Mouse (Mus musculus): ENCODE measurements at regions not wholly inside any gene's neighbourhood (a gene's known extent, or its start where the extent isn't known, plus 50 kb on each side); places are given as distances from the start of the nearest gene placed in this dataset.

DNA sequence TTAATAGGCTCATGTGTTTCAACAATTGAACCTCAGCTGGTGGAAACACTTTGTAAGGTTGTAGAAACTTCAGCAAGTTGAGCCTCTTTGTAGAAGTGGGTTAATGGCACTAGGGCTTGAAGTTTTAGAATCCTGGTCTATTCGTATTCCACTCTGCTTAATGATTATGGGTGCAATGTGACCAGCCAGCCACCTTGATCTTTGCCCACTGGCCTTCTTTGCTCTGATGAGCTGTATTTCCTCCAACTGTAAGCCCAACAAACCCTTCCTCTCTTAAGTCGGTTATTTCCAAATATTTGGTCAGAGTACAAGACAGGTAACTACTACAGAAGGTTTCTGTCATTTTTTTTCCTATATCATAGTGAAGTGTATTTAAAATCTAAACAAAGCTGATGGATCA is 145.4 kb upstream of the Smc2 start:
- TF ChIP-seq POLR2A (IDR thresholded peaks at IDR 0.05; ENCODE audit: insufficient read depth, low read length) (no peak), CTCF (IDR thresholded peaks at IDR 0.05; ENCODE audit: low read depth, low read length) (no peak)

All from ES-Bruce4 (cell line).